Mouse (Mus musculus) urinary bladder, postnatal 14 days (tissue): ENCODE measurements around the gene Gvin1.
"Not testable (repeated sequence)": the region's sequence is repeated elsewhere in the genome, so short reads cannot be mapped to it uniquely, and the experiment has no call there.

Source experiments
- DNase-seq: peaks from one replicate; pipeline ENCODE4 v3.0.0; 2021; ENCODE audit warnings: low spot score

Gene Gvin1

GRCm38 (mm10) chr7:106215177-106215576, at the start of gene Gvin1:
Gvin1 (minus strand) TSS chr7:106215326.
- not testable (repeated sequence) for DNase-seq

GRCm38 (mm10) chr7:106251844-106252517, 36.9 kb upstream of the Gvin1 start:
- DNase-seq: no peak

GRCm38 (mm10) chr7:106248922-106249321, 33.8 kb upstream of the Gvin1 start:
- no peak for DNase-seq

GRCm38 (mm10) chr7:106248245-106248644, 33.1 kb upstream of the Gvin1 start:
- no peak for DNase-seq

- no peak for DNase-seq
Measured at GRCm38 (mm10) chr7:106245601-106246000, 30.5 kb upstream of the Gvin1 start.

- DNase-seq: not testable (repeated sequence)
Measured at GRCm38 (mm10) chr7:106240484-106241275, 25.6 kb upstream of the Gvin1 start.

GRCm38 (mm10) chr7:106237192-106237465, 22.0 kb upstream of the Gvin1 start:
- DNase-seq: no peak

- DNase-seq: no peak
Measured at GRCm38 (mm10) chr7:106236327-106237191, 21.4 kb upstream of the Gvin1 start.

GRCm38 (mm10) chr7:106235596-106235995, 20.5 kb upstream of the Gvin1 start:
- no peak for DNase-seq

GRCm38 (mm10) chr7:106215910-106216309, 784 bp upstream of the Gvin1 start:
- not testable (repeated sequence) for DNase-seq

- not testable (repeated sequence) for DNase-seq
Measured at GRCm38 (mm10) chr7:106213770-106214169, 1.4 kb downstream of the Gvin1 start.

- not testable (repeated sequence) for DNase-seq
Measured at GRCm38 (mm10) chr7:106206630-106207029, 8.5 kb downstream of the Gvin1 start.

- DNase-seq: not testable (repeated sequence)
Measured at GRCm38 (mm10) chr7:106177065-106177464, 38.1 kb downstream of the Gvin1 start.

GRCm38 (mm10) chr7:106145013-106145754, 69.9 kb downstream of the Gvin1 start:
- not testable (repeated sequence) for DNase-seq

GRCm38 (mm10) chr7:106141128-106141895, 73.8 kb downstream of the Gvin1 start:
- not testable (repeated sequence) for DNase-seq

- DNase-seq: not testable (repeated sequence)
Measured at GRCm38 (mm10) chr7:106117090-106117948, 97.8 kb downstream of the Gvin1 start.
